Mouse (Mus musculus): ENCODE measurements at regions not wholly inside any gene's neighbourhood (a gene's known extent, or its start where the extent isn't known, plus 50 kb on each side); places are given as distances from the start of the nearest gene placed in this dataset.
A peak's percentile ranks its signal among the peaks of the same experiment; 100 is the strongest.

- no peaks in the 10 kb centered on the region for H3K36me3 ChIP-seq
- WGBS: 33% methylated on average over 2 of the region's 2 CpGs
- no peaks in the 10 kb centered on the region for H3K9me3 ChIP-seq
- no peak overlapping the region for H3K4me3 ChIP-seq
- no peaks in the 10 kb centered on the region for H3K4me1 ChIP-seq (replicated peaks)
- no peaks in the 10 kb centered on the region for H3K27me3 ChIP-seq (ENCODE audit: insufficient read depth, poor library complexity, severe bottlenecking)
- no peak overlapping the region for H3K27ac ChIP-seq
- no peak for DNase-seq (ENCODE audit: low spot score)
Observed at GRCm38 (mm10) chr12:68728882-68729281, 430.1 kb downstream of the Rps29 start.

- no peak for DNase-seq (ENCODE audit: low spot score)
- Histone ChIP-seq H3K4me1 (replicated peaks) (no peaks in the 10 kb centered on the region), H3K9me3 (no peaks in the 10 kb centered on the region), H3K36me3 (no peaks in the 10 kb centered on the region), H3K4me3 (no peak overlapping the region), H3K27me3 (ENCODE audit: insufficient read depth, poor library complexity, severe bottlenecking) (no peaks in the 10 kb centered on the region), H3K27ac (no peak overlapping the region)
Observed at GRCm38 (mm10) chr12:68718946-68719345, 440.0 kb downstream of the Rps29 start.

DNA sequence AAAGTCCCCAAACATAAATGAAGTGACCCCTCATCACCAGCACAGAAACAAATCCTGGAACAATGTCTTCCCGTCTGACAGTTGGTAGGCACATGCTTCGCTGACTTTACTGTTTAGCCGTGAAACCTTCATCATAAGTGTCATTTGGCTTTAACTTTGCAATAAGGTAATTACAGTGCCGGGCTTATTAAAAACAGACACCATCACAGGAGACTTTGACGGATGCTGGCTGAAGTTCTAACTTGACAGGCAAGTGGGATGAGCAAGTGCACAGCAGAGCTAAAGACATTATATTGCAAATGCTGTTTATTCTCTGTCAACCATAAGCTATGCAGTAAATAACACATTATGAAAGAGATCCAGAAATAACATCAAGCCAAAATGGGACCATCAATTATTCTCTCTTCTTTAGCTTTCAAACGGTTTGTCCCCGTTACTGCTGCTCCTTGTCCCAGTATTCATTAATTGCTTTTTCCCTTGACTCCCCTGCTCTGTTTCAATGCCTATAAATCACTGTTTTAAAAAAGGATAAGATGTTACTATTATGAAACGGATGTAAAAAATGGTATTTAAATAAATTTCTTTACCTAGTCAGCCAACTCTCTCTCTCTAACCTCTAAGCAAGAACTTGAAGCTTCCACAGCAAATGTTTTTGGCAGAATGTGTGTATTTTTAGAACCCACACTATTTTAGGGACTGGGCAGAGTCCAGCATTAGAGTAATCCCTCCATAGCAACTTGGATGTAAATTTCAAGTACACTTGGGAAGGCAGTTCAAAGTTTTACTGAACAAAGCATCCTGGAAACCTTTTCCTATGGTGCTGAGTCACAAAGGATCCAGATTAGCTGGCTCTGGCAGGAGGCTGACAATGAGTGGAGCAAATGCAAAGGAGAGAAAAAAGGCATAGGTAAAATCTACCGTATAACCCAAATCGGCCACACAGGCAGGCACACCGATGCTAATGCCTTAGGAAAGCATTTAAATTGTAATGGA lies 464.4 kb downstream of the Rps29 start:
- Histone ChIP-seq H3K36me3 (no peaks in the 10 kb centered on the region), H3K4me1 (replicated peaks) (no peaks in the 10 kb centered on the region), H3K4me3 (no peak overlapping the region), H3K27ac (no peak overlapping the region), H3K27me3 (ENCODE audit: insufficient read depth, poor library complexity, severe bottlenecking) (no peaks in the 10 kb centered on the region), H3K9me3 (no peaks in the 10 kb centered on the region)
- no peak for DNase-seq (ENCODE audit: low spot score)
- WGBS: 82% methylated on average over 11 of the region's 11 CpGs

DNA sequence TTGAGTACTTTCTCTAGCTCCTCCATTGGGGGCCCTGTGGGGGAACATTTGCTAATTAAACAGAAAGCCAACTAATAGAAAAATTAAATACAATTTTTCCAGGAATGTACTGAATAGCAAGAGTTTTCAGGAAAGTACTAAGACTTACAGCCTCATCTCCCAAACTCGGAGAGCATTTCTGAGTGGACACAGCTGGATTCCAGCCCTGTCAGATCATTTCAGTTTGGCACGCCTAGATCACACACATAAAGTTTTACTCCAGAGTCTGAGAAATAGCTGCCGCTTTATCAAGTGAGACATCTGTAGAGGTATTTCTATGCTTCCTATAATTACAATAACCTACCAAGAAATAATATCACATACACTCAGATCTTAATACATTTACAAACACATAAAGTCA lies 470.7 kb downstream of the Rps29 start:
- Histone ChIP-seq H3K4me3 (no peak overlapping the region), H3K27ac (no peak overlapping the region), H3K9me3 (no peaks in the 10 kb centered on the region), H3K27me3 (ENCODE audit: insufficient read depth, poor library complexity, severe bottlenecking) (no peaks in the 10 kb centered on the region), H3K4me1 (replicated peaks) (peaks cover 5% of the 10 kb centered on the region; the same call in 1 of the 2 replicates), H3K36me3 (no peaks in the 10 kb centered on the region)
- WGBS: 83% methylated on average over 3 of the region's 3 CpGs
- DNase-seq (ENCODE audit: low spot score): no peak

DNA sequence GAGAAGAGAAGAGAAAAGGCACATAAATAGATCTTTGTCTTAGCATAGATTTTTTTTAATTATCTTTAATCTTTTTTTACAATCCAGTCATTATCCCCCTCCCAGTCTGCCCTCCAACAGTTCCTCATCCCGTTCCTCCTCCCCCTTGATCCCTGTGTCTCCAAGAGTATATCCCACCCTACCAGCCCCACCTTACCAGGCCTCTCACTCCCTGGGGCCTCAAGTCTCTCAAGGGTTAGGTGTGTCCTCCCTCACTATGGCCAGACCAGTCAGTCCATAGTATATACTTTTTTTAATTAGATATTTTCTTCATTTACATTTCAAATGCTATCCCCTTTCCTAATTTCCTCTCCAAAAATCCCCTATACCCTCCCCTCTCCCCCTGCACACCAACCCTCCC lies 475.1 kb downstream of the Rps29 start:
- WGBS: 46% methylated on average over 1 of the region's 1 CpGs
- no peak for DNase-seq (ENCODE audit: low spot score)
- Histone ChIP-seq H3K4me1 (replicated peaks) (peaks cover 7% of the 10 kb centered on the region; the same call in 1 of the 2 replicates), H3K27me3 (ENCODE audit: insufficient read depth, poor library complexity, severe bottlenecking) (no peaks in the 10 kb centered on the region), H3K36me3 (no peaks in the 10 kb centered on the region), H3K4me3 (no peak overlapping the region), H3K27ac (peak overlapping the region; percentile 74), H3K9me3 (no peaks in the 10 kb centered on the region)

DNA sequence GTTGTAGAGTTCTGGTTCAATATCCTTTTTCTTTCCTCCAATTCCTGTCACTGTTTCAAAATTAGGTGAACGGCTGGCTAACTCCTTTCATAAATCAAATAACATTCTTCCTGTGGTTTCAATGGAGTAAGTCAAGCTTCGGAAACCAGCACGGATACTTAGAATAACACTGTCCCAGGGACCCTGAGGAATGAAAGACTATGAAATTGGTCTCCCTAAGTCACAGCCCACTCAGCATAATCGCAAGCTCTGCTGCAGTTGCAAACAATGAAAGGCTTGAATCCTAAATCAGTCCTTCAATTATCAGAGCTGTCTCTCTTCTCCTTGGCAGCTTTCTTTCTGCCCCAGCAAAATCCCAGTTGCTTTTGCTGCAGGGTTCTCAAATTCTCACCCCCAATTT lies 475.8 kb downstream of the Rps29 start:
- Histone ChIP-seq H3K9me3 (no peaks in the 10 kb centered on the region), H3K27ac (peak overlapping the region; percentile 67), H3K27me3 (ENCODE audit: insufficient read depth, poor library complexity, severe bottlenecking) (no peaks in the 10 kb centered on the region), H3K36me3 (no peaks in the 10 kb centered on the region), H3K4me3 (no peak overlapping the region), H3K4me1 (replicated peaks) (peaks cover 7% of the 10 kb centered on the region; the same call in 1 of the 2 replicates)
- WGBS: 19% methylated on average over 4 of the region's 4 CpGs
- peak; percentile 20 for DNase-seq (ENCODE audit: low spot score)

DNA sequence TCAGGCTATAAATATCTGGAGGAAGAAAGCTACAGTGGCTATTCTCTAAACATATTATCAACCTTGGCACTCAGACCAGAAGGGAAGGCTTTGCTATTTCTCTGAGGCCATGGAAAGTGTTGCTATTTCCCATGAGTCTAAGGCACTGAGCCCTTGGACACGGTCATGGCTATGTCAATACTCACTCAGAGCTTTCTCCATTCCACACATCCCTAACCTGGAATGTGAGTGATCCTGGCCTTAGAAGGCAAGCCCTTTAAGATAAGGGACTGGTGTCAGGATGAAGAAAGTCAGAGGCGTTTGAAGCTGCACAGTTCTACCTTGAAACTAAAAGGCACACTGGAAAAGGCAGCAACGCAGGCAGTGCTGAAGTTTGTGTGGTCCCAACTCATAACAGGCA lies 478.3 kb downstream of the Rps29 start:
- H3K4me1 ChIP-seq (replicated peaks): peaks cover 7% of the 10 kb centered on the region; the same call in 1 of the 2 replicates
- no peak for DNase-seq (ENCODE audit: low spot score)
- no peaks in the 10 kb centered on the region for H3K27me3 ChIP-seq (ENCODE audit: insufficient read depth, poor library complexity, severe bottlenecking)
- no peaks in the 10 kb centered on the region for H3K36me3 ChIP-seq
- H3K4me3 ChIP-seq: no peak overlapping the region
- no peak overlapping the region for H3K27ac ChIP-seq
- 92% methylated on average over 3 of the region's 3 CpGs for WGBS
- no peaks in the 10 kb centered on the region for H3K9me3 ChIP-seq

DNA sequence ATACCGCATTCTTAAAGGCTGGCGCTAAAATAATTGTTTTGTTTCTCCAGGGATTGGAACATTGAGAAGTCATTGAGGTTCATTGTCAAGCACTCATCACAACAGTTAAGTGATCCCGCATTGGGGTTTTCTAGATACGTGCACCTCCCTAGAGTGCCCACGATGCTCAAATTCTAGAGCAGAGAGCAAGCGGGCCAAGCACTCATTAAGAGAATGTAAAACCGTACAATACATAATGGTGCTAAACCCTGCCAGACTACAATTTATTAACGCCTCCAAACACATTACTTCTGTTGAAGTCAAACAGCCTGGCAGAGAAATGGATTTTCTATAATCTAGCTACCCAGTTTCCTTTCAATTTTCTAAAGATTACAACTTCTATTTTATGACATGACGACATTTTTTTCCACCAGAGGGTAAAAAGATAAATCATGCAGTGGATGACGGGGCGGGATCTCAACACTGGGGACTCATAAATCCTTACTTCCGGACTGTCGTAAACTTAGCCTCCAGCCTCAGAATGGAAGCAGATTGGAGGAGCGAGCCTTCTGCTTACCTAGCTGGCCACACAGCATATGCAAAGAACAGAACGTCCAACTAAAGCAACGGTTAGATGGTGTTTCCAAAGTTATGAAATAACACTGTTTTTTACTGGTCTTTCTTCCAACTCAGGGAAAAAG lies 482.8 kb downstream of the Rps29 start:
- Histone ChIP-seq H3K4me3 (no peak overlapping the region), H3K36me3 (no peaks in the 10 kb centered on the region), H3K27me3 (ENCODE audit: insufficient read depth, poor library complexity, severe bottlenecking) (no peaks in the 10 kb centered on the region), H3K4me1 (replicated peaks) (no peaks in the 10 kb centered on the region), H3K9me3 (no peaks in the 10 kb centered on the region), H3K27ac (no peak overlapping the region)
- WGBS: 95% methylated on average over 16 of the region's 16 CpGs
- DNase-seq (ENCODE audit: low spot score): no peak

- WGBS: 91% methylated on average over 3 of the region's 3 CpGs
- Histone ChIP-seq H3K4me3 (no peak overlapping the region), H3K9me3 (no peaks in the 10 kb centered on the region), H3K27ac (no peak overlapping the region), H3K27me3 (ENCODE audit: insufficient read depth, poor library complexity, severe bottlenecking) (no peaks in the 10 kb centered on the region), H3K36me3 (no peaks in the 10 kb centered on the region), H3K4me1 (replicated peaks) (no peaks in the 10 kb centered on the region)
- no peak for DNase-seq (ENCODE audit: low spot score)
Observed at GRCm38 (mm10) chr12:68672011-68672410, 487.0 kb downstream of the Rps29 start.

GRCm38 (mm10) chr12:68645901-68646585 lies 512.9 kb downstream of the Rps29 start:
- no peak for DNase-seq (ENCODE audit: low spot score)
- H3K4me1 ChIP-seq (replicated peaks): no peaks in the 10 kb centered on the region
- no peaks in the 10 kb centered on the region for H3K9me3 ChIP-seq
- H3K4me3 ChIP-seq: no peak overlapping the region
- no peak overlapping the region for H3K27ac ChIP-seq
- WGBS: 88% methylated on average over 1 of the region's 1 CpGs
- H3K27me3 ChIP-seq (ENCODE audit: insufficient read depth, poor library complexity, severe bottlenecking): no peaks in the 10 kb centered on the region
- H3K36me3 ChIP-seq: no peaks in the 10 kb centered on the region

DNA sequence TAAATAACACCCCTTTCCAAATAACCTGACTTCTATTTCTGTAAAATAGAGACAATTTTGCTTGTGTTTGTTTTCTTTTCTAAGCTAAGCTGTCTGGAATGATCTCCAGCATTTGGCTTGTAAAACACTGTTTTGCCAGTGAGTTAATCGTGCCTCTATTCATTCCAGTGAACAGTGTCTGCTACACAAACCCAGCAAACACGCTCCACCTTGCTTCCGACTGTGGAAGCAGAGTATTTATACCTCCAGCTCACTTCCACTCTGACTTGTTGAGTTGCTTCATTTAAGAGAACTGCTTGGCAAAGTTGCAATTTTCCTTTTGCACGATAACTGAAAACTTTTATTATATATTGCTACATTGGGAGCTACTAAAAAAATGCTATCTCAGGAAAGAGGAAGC lies 515.3 kb downstream of the Rps29 start:
- no peak overlapping the region for H3K27ac ChIP-seq
- H3K27me3 ChIP-seq (ENCODE audit: insufficient read depth, poor library complexity, severe bottlenecking): no peaks in the 10 kb centered on the region
- H3K36me3 ChIP-seq: no peaks in the 10 kb centered on the region
- no peaks in the 10 kb centered on the region for H3K4me1 ChIP-seq (replicated peaks)
- DNase-seq (ENCODE audit: low spot score): no peak
- WGBS: 91% methylated on average over 4 of the region's 4 CpGs
- H3K9me3 ChIP-seq: no peaks in the 10 kb centered on the region
- H3K4me3 ChIP-seq: no peak overlapping the region

DNA sequence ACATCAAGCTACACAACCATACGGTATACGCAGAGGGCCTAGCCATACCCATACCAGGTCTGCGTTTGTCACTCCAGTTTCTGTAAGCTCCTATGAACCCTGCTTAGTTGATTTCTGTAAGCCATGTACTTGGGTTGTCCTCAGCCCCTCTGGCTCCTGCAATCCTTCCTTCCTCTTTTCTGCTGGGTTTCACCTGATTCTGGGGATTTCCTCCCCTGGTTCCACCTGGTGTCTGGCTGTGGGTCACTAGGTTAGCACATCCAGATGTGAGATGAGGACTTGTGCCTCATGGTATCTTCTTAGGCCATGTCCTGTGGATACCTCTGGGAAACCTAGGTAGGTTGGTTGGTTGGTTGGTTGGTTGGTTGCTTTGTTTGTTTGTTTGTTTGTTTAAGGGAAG lies 526.5 kb downstream of the Rps29 start:
- no peak overlapping the region for H3K4me3 ChIP-seq
- H3K36me3 ChIP-seq: no peaks in the 10 kb centered on the region
- no peaks in the 10 kb centered on the region for H3K4me1 ChIP-seq (replicated peaks)
- H3K27me3 ChIP-seq (ENCODE audit: insufficient read depth, poor library complexity, severe bottlenecking): no peaks in the 10 kb centered on the region
- no peaks in the 10 kb centered on the region for H3K9me3 ChIP-seq
- WGBS: 98% methylated on average over 3 of the region's 3 CpGs
- DNase-seq (ENCODE audit: low spot score): no peak
- H3K27ac ChIP-seq: no peak overlapping the region

GRCm38 (mm10) chr12:68618337-68618736 lies 540.6 kb downstream of the Rps29 start:
- no peak for DNase-seq (ENCODE audit: low spot score)
- Histone ChIP-seq H3K36me3 (no peaks in the 10 kb centered on the region), H3K9me3 (no peaks in the 10 kb centered on the region), H3K27me3 (ENCODE audit: insufficient read depth, poor library complexity, severe bottlenecking) (no peaks in the 10 kb centered on the region), H3K27ac (no peak overlapping the region), H3K4me1 (replicated peaks) (no peaks in the 10 kb centered on the region), H3K4me3 (no peak overlapping the region)
- 82% methylated on average over 2 of the region's 2 CpGs for whole genome bisulfite sequencing

Measured in hindbrain, embryonic 10.5 days (tissue).